Mouse (Mus musculus): ENCODE measurements around the gene Cldn14.
"Not testable (repeated sequence)": the region's sequence is repeated elsewhere in the genome, so short reads cannot be mapped to it uniquely, and the experiment has no call there.

Gene Cldn14

GRCm38 (mm10) chr16:94014489-94015096, 6.0 kb upstream of the Cldn14 start:
- POLR2A ChIA-PET, result interaction anchor here in 3 of 4 experiments (0.8 to 14.5 kb wide), 14 partner anchors 9 to 188 kb away, joined by 3 to 95 read pairs (median 4); partner anchors contain the start of gene Chaf1b (in 1 of the 3)
- CTCF ChIA-PET, result interaction anchor here in 2 of 4 experiments (0.5 to 1.7 kb wide), 9 partner anchors 38 to 174 kb away, joined by 3 to 8 read pairs (median 3); no protein-coding TSS in a partner anchor

GRCm38 (mm10) chr16:94013328-94014086, 4.9 kb upstream of the Cldn14 start:
- POLR2A ChIA-PET, result interaction anchor here (0.5 to 14.5 kb wide), 14 partner anchors 8 to 259 kb away, joined by 3 to 95 read pairs (median 4); no protein-coding TSS in a partner anchor
- CTCF ChIA-PET, result interaction anchor here in 1 of 4 experiments (1.0 kb wide), 1 partner anchor 39 kb away, joined by 4 read pairs; no protein-coding TSS in a partner anchor

DNA sequence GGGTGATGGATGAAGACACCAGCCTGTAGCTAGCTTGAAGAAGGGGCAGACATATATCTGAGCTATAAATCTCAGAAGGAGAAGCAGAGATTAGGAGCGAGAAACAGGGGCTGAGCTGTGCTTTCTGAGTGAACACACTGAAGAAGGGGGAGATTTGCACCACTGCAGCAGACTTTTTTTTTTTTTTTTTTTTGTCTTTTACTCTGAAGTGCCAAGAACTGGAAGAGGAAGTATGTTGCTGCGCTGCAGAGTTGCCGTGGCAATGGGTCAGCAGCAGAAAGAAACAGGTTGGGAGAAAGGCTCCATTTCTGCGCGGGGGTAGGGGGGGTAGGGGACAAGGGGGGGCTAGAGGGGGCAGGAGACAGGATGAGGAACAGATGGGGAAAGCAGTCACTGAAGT, 2.6 kb upstream of the Cldn14 start:
- CTCF ChIA-PET, result interaction anchor here in 2 of 4 experiments (0.5 to 1.0 kb wide), 5 partner anchors 10 to 963 kb away, joined by 3 to 10 read pairs (median 4); no protein-coding TSS in a partner anchor

DNA sequence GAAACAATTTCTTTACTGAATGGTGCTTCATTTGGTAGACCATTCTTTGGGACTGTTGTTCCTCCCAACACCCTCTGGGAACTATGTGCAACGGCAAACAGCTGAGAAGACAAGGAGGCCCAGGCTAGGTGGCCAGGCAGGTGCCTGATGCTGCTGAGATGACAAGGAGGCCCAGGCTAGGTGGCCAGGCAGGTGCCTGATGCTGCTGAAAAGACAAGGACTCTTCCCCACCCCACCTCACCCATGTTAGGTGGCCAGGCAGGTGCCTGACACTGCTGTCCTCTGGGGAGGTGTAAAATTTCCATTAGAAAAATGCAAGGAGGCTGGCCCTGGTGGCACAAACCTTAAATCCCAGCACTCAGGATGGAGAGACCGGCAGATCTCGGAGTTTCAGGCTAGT, 2.0 kb upstream of the Cldn14 start:
- CTCF ChIA-PET, result interaction anchor here in 3 of 4 experiments (0.6 to 1.3 kb wide), 7 partner anchors 10 to 1391 kb away, joined by 3 to 10 read pairs (median 4); no protein-coding TSS in a partner anchor
- POLR2A ChIA-PET, result interaction anchor here in 3 of 4 experiments (0.6 to 14.5 kb wide), 33 partner anchors 8 to 361 kb away, joined by 3 to 95 read pairs (median 4); partner anchors contain the start of genes Chaf1b (in 1 of the 3) and Pigp (in 1 of the 3)

More for the DNA sequence above, 2.6 kb upstream of the Cldn14 start:
- POLR2A ChIA-PET, result interaction anchor here in 3 of 4 experiments (0.6 to 14.5 kb wide), 16 partner anchors 10 to 292 kb away, joined by 3 to 95 read pairs (median 4); no protein-coding TSS in a partner anchor

GRCm38 (mm10) chr16:94010156-94010555, 1.5 kb upstream of the Cldn14 start:
- ChIA-PET CTCF (interaction anchor here in 3 of 4 experiments (0.7 to 1.3 kb wide), 7 partner anchors 8 to 1391 kb away, joined by 3 to 5 read pairs (median 4); no protein-coding TSS in a partner anchor), POLR2A (interaction anchor here in 3 of 4 experiments (0.7 to 14.5 kb wide), 34 partner anchors 9 to 362 kb away, joined by 3 to 95 read pairs (median 4); partner anchors contain the start of genes Chaf1b (in 1 of the 3) and Pigp (in 1 of the 3))

DNA sequence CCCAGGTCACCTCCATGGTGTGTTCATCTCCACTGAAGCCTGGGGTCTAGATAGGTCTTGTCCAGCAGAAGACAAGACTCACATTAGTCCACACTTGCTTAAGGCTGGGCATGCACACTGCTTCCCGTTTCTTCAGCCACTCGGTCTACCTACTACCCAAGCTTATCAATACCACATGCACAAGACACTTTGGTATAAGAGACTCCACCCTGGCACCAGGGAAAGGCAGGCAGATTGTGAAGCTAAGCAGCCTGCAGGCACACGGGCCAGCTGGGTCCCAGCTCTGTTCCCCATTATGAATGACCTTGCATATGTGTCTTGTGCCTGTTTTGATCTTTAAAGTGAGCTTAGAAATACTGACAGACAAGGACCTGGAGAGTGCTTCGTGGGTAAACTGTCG, 719 bp upstream of the Cldn14 start:
- POLR2A ChIA-PET, result interaction anchor here in 3 of 4 experiments (0.5 to 14.5 kb wide), 24 partner anchors 8 to 543 kb away, joined by 3 to 95 read pairs (median 4); partner anchors contain the start of gene Hlcs (in 1 of the 3)
- CTCF ChIA-PET, result interaction anchor here in 3 of 4 experiments (1.1 to 1.3 kb wide), 4 partner anchors 8 to 34 kb away, joined by 3 to 5 read pairs (median 4); no protein-coding TSS in a partner anchor

DNA sequence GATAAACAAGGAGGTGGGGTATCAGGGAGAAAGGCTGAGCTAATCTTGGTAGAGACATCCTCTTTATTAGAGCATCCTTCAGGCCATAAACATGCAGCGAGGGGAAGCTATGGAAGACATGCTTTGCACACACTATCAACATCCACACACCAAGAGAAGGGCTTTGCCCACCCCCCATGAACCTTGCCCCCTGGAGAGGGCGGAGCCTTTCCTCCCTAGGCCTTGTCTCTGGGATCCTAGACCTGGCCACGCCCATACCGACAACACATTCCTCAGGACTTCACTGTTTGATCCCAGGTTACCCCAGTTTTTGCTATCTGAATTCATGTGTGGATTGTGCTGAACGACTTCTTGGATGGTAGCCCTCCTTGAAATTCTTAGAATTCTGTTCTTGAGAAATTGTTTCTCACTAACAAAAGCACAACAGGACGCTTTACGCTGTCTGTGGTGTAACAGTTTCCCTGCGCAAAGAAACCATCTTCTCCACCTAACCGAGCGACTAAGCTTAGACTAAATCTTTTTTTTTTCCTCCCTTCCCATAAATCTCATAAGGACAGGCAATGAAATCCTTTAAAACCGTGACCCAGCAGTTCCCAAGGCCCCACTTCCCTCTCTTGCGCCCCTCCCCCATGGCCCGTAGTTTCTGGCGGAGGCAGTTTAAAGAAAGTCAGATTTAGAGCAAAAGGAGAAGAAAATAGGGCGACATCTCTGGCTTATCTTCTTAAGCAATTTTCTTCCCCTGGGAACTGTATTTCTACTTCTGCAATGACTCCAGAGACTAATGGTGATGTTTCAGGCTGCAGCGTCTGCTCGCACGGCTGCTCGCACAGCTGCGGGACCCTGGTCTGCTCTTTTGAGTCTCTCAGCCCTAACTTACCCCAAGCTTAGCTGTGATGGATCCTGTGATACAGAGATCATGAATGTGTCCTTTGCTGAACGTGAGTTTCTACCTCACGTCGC, 1.7 kb downstream of the Cldn14 start:
- POLR2A ChIA-PET, result interaction anchor here in 3 of 4 experiments (0.9 to 14.5 kb wide), 6 partner anchors 8 to 99 kb away, joined by 4 to 95 read pairs (median 6); no protein-coding TSS in a partner anchor

DNA sequence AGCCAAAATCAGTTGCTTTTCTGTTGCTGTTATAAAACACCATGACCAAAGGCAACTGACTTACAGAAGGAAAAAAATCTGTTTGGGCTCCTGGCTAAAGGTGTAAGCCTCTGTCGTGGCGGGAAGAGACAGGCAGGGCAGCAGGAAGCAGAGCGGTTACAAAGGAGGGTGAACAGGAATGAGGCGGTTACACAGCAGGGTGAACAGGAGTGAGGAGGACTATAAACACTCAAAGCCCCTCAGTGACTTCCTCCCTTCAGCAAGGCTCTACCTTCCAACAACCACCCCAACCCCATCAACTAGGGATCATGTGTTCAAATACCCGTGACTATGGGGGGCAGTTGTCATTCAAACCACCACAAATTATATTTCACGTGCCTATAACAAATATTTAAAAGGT, 5.2 kb downstream of the Cldn14 start:
- POLR2A ChIA-PET, result interaction anchor here in 3 of 4 experiments (0.6 to 14.5 kb wide), 4 partner anchors 14 to 313 kb away, joined by 3 to 95 read pairs (median 6); no protein-coding TSS in a partner anchor
- CTCF ChIA-PET, result no interaction called here

More for the DNA sequence above, 1.7 kb downstream of the Cldn14 start:
- CTCF ChIA-PET, result interaction anchor here in 1 of 4 experiments (0.8 to 1.5 kb wide), 3 partner anchors 68 to 252 kb away, joined by 3 to 5 read pairs (median 4); no protein-coding TSS in a partner anchor

- ChIA-PET POLR2A (interaction anchor here in 3 of 4 experiments (0.8 to 2.7 kb wide), 15 partner anchors 9 to 118 kb away, joined by 3 to 9 read pairs (median 4); partner anchors contain the start of gene Chaf1b (in 1 of the 3)), CTCF (interaction anchor here in 2 of 4 experiments (0.6 to 1.2 kb wide), 3 partner anchors 10 to 24 kb away, joined by 3 to 8 read pairs (median 3); no protein-coding TSS in a partner anchor)
Observed at GRCm38 (mm10) chr16:94001366-94001765, 7.3 kb downstream of the Cldn14 start.

DNA sequence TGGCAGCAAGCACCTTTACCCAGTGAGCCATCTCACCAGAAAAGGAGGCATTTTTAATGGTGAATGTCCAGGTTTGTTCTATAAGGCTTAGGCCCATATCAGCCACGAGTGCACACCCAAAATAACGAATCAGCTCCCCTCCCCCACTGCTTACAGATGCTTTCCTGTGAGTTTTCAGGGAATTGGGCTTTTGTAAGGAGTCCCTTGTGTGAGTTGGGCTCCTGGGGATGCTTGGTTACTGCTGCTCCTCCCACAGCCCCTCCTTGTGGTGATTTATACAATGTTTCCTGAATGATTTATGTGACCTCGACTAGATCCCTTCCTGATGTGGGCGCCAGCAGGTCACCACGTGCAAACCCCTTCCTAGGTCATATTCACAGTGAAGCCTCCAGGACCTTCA, 9.7 kb downstream of the Cldn14 start:
- ChIA-PET POLR2A (interaction anchor here in 1 of 4 experiments (0.7 to 1.4 kb wide), 2 partner anchors 11 to 16 kb away, joined by 5 read pairs; no protein-coding TSS in a partner anchor), CTCF (interaction anchor here in 1 of 4 experiments (0.7 kb wide), 1 partner anchor 19 kb away, joined by 3 read pairs; no protein-coding TSS in a partner anchor)

- ChIA-PET CTCF (interaction anchor here in 3 of 4 experiments (0.7 to 2.0 kb wide), 3 partner anchors 9 to 380 kb away, joined by 3 to 6 read pairs (median 3); no protein-coding TSS in a partner anchor), POLR2A (interaction anchor here in 3 of 4 experiments (0.6 to 9.2 kb wide), 15 partner anchors 8 to 1573 kb away, joined by 3 to 95 read pairs (median 3); partner anchors contain the start of genes Chaf1b (in 1 of the 3) and Cldn14 (in 1 of the 3))
Observed at GRCm38 (mm10) chr16:93983576-93983975, 25.1 kb downstream of the Cldn14 start.

DNA sequence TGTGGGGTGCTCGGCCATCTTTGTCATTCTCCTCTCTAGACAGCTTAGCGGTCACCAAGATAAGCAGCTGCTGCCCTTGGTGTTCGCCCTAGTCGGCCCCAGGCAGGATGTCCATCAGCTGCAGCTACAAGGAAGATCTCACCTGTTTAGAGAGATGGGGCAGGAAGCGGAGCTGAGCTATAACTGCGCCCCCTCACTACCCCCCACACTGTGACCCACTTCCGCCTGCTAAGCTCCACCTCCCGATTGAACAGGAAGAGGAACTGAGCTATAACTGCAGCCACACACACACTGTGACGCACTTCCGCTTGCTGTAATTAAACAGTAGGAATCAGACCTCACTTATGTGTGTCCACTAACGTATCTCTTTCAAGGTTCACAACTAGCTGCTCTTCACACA, 26.3 kb downstream of the Cldn14 start:
- CTCF ChIA-PET, result interaction anchor here in 3 of 4 experiments (0.7 to 2.0 kb wide), 5 partner anchors 19 to 272 kb away, joined by 3 to 6 read pairs (median 3); no protein-coding TSS in a partner anchor
- POLR2A ChIA-PET, result interaction anchor here (0.5 to 9.2 kb wide), 47 partner anchors 8 to 901 kb away, joined by 3 to 95 read pairs (median 4); partner anchors contain the start of genes Cldn14 (in 3 of the 4), Chaf1b (in 1 of the 4), Hlcs (in 1 of the 4) and Morc3 (in 1 of the 4)

- POLR2A ChIA-PET, result interaction anchor here in 3 of 4 experiments (0.8 to 9.2 kb wide), 15 partner anchors 7 to 332 kb away, joined by 3 to 95 read pairs (median 4); partner anchors contain the start of genes Chaf1b (in 1 of the 3), Cldn14 (in 1 of the 3) and Hlcs (in 1 of the 3)
- CTCF ChIA-PET, result interaction anchor here in 1 of 4 experiments (0.7 kb wide), 1 partner anchor 149 kb away, joined by 4 read pairs; the partner anchor contains the start of gene Morc3
Observed at GRCm38 (mm10) chr16:93981190-93981841, 27.3 kb downstream of the Cldn14 start.

- POLR2A ChIA-PET, result interaction anchor here in 2 of 4 experiments (1.2 to 9.2 kb wide), 3 partner anchors 25 to 29 kb away, joined by 4 to 95 read pairs (median 4); partner anchors contain the start of gene Cldn14 (in 1 of the 2)
- CTCF ChIA-PET, result not testable (repeated sequence)
Observed at GRCm38 (mm10) chr16:93980338-93980737, 28.3 kb downstream of the Cldn14 start.

DNA sequence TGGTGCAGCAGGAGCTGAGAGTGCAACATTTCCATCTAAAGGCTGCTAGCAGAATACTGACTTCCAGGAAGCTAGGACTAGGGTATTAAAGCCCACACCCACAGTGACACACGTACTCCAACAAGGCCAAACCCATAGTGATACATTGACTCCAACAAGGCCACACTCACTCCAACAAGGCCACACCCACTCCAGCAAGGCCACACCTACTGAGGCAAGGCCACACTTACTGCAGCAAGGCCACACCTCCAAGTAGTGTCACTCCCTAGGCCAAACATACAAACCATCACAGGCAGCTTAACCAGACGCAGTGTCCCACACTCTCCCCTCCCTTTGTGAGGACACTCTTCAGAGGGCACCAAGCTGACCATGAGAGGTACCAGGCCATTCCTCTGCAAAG, 29.3 kb downstream of the Cldn14 start:
- CTCF ChIA-PET, result interaction anchor here in 1 of 4 experiments (0.9 kb wide), 1 partner anchor 72 kb away, joined by 3 read pairs; no protein-coding TSS in a partner anchor
- POLR2A ChIA-PET, result interaction anchor here in 3 of 4 experiments (0.7 to 9.2 kb wide), 8 partner anchors 19 to 170 kb away, joined by 3 to 95 read pairs (median 3); partner anchors contain the start of genes Chaf1b (in 2 of the 3) and Cldn14 (in 1 of the 3)

All from embryonic stem cell, embryonic (primary cell).